Mouse (Mus musculus): ENCODE results near the gene Gps2.

DNA sequence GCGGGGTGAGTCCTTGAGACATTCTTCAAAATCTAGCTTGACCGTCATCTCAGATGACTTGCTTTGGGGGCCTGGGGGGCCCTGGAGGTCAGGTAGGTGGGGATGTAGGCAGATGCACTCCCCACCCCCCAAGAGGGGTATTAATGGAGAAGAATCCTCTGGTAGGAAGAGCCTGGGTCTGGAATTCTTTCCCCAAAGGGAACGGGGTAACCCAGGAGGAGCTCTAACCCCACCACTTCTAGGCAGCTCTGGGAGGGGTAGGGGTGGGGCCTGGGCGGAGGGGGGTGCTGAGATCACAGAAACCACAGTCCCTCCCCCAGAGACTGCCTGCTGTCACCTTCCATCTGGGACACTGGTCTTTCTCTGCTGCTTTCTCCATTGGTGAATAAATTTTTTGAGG is 18.4 kb upstream of the Gps2 start, which contains the start of gene Acap1:
- no peak for TF ChIP-seq CTCF (IDR thresholded peaks at IDR 0.05; ENCODE audit: borderline replicate concordance, extremely low read depth, insufficient read depth, insufficient read length)
- TF ChIP-seq POLR2A (IDR thresholded peaks at IDR 0.05; ENCODE audit: borderline replicate concordance, extremely low read depth, insufficient read depth, insufficient read length, poor library complexity, severe bottlenecking) = no peak
